Mouse (Mus musculus) testis, adult 2 months (tissue): Measurements from ENCODE around the gene Fkbp14.

ENCODE experiments used
- CTCF ChIP-seq: fragments of 200-500 bp; IDR thresholded peaks from 2 replicates; pipeline ENCODE4 v1.5.1; 2012; ENCODE audit warnings: low read depth, mild to moderate bottlenecking, inconsistent platforms, low read length, moderate library complexity; ENCODE audit not compliant: control insufficient read depth, insufficient read depth, insufficient replicate concordance
- POLR2A ChIP-seq: fragments of 200-500 bp; IDR thresholded peaks from 2 replicates; pipeline ENCODE4 v1.6.1; 2012; ENCODE audit warnings: low read depth, mild to moderate bottlenecking, inconsistent platforms, low read length, moderate library complexity; ENCODE audit not compliant: control insufficient read depth

DNA sequence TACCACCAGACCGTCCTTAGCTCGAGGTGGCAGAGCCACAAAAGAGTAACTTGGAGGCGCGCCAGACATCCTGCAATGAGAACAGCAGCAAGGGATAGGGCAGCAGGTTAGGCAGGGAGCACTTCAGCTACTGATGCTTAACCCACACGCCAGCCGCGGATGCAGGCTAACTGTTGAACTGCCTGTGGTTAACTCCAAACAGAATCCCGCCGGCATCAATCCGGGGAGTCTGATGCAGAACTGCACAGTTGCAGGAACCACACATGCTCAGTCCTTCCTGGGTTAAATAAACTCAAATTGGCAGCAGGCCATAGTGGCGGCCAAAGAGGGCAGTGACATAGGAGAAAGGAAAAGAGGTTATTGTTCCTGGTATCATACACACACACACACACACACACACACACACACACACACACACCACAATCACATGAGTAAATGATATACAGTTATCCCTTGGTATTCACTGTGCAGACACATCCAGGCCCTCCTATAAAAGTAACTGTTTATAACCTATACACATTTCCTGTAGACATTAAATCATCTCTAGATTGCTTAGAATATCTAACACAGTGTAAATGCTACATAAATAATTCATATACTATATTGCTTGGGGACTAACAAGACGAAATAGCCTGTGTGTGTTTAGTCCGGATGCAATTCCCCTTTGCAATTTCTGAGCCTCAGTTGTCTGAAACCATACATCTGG lies 48.6 kb downstream of the Fkbp14 start:
- TF ChIP-seq POLR2A (no peak), CTCF (no peak)
